Mouse (Mus musculus): ENCODE measurements around the gene Csrp1. TPM values are rescaled to one million over a fixed set of nuclear protein-coding genes. Genes with fewer than 3 reads are reported as not detected.

Csrp1 gene
- total RNA-seq (2014; rRNA removed) (93.1 and 95.2 TPM in 2 replicates), polyA plus RNA-seq (2015; fragmentation: Nextera tagmentation; extraction: Ambion mirVana) (33.0 and 35.2 TPM in 2 replicates)

DNA sequence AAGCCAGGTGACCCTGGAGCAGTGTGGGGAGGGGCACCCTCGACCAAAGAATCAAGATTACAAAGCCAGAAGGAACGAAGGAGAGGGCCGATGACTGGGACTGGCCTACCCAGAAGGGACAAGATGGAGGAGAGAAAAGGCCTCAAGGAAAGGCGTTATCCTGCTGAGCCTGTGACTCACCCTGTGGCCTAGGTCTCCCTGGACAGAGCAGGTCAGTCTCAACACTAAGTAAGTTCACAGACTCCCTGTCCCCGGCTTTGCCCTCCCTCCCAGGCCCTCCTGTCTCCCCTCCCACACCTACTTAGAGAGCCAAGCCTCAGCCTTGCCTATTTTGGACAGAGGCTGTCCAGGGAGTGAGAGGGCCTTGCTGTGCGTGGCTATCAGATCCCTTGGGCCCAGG lies at the start of gene Csrp1:
TSS of gene Csrp1 (plus strand) at position 79 of the 400 bp plus-strand sequence.
- H3K9me3 ChIP-seq (ENCODE audit: low read length): no peaks in the 10 kb centered on the region
- H3K27ac ChIP-seq: no peak within 1 kb of the TSS
- ATAC-seq (peak; percentile 27; the same call in 1 of the 2 replicates), DNase-seq (ENCODE audit: low spot score) (no peak)
- H3K9ac ChIP-seq (replicated peaks; ENCODE audit: low read length): no peak within 1 kb of the TSS
- H3K4me3 ChIP-seq (ENCODE audit: low read length): no peak within 1 kb of the TSS
- H3K4me1 ChIP-seq (ENCODE audit: insufficient read depth, low read length): no peaks in the 10 kb centered on the region
- H3K4me2 ChIP-seq (ENCODE audit: low read depth, low read length): no peak within 1 kb of the TSS
- no peaks in the 10 kb centered on the region for H3K36me3 ChIP-seq (ENCODE audit: insufficient read depth, low read length)
- TF ChIP-seq CTCF (IDR thresholded peaks at IDR 0.05; ENCODE audit: low read depth): no peak
- no peaks in the 10 kb centered on the region for H3K27me3 ChIP-seq (ENCODE audit: insufficient read depth, low read length)
- 74% methylated on average over 6 of the region's 6 CpGs for WGBS

DNA sequence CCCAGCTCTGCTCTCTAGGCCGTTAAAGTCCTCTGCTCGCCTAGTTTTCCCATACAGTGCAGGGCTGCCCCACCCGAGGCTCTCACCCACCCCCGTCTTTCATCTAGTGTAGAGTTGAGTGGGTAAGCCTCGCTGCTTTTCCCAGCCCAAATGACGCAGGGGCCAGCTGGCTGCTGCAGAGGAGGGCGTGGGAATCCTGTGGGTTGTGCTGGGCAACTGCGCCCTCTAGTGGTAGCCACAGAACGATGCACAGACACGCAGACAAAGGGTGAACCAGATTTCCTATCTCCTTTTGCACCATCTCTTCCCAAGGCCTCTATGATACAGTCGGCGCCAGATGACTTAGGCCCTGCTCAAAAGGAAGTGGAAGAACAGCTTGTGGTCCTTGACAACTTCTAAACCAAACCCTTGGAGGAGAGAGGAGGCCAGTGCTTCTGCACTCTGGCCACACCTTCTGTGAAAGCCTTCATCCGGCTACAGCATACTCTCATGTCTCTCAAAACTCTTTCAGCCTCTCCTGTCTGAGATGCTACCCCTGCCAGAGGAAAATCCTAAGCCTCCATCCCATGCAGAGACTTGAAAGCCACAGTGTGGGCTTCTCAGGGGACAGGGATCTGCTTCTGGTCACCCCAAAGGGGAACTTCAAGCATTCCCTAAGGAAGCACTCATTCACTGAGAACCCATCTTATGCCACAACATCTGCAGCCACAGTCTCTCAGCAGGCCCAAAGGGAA lies 49.3 kb upstream of the Csrp1 start:
- peak; percentile 100 for TF ChIP-seq CTCF (IDR thresholded peaks at IDR 0.05; ENCODE audit: low read depth)
- Histone ChIP-seq H3K4me3 (ENCODE audit: low read length) (no peak overlapping the region), H3K9ac (replicated peaks; ENCODE audit: low read length) (peak overlapping the region; percentile 24; the same call in 1 of the 2 replicates), H3K27me3 (ENCODE audit: insufficient read depth, low read length) (no peaks in the 10 kb centered on the region), H3K4me1 (ENCODE audit: insufficient read depth, low read length) (peaks cover 27% of the 10 kb centered on the region), H3K9me3 (ENCODE audit: low read length) (no peaks in the 10 kb centered on the region), H3K4me2 (ENCODE audit: low read depth, low read length) (peak overlapping the region; percentile 47), H3K36me3 (ENCODE audit: insufficient read depth, low read length) (no peaks in the 10 kb centered on the region), H3K27ac (peak overlapping the region; percentile 62; the same call in 1 of the 2 replicates)
- 8% methylated on average over 13 of the region's 13 CpGs for WGBS
- ATAC-seq: peak; percentile 88
- peak; percentile 94 for DNase-seq (ENCODE audit: low spot score)

DNA sequence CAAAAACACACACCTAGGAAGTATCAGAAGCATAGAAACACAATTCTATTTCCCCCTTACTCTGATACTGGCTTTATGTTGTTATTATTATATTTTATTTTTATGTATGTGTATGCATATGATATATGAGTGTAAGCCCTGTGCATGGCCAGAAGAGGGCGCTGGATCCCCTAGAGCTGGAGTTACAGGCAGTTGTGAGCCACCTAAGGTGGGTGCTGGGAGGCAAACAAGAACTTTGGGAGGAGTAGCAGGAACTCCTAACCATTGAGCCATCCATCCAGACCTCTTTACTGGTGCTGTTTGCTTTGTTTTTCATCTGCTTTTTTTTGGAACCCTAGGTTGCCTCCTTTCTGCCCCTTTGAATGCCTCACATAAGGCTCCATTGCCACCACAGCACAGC lies 48.5 kb upstream of the Csrp1 start:
- TF ChIP-seq CTCF (IDR thresholded peaks at IDR 0.05; ENCODE audit: low read depth): peak; percentile 59
- Histone ChIP-seq H3K4me3 (ENCODE audit: low read length) (no peak overlapping the region), H3K36me3 (ENCODE audit: insufficient read depth, low read length) (no peaks in the 10 kb centered on the region), H3K27me3 (ENCODE audit: insufficient read depth, low read length) (no peaks in the 10 kb centered on the region), H3K4me1 (ENCODE audit: insufficient read depth, low read length) (peaks cover 27% of the 10 kb centered on the region), H3K9ac (replicated peaks; ENCODE audit: low read length) (no peak overlapping the region), H3K4me2 (ENCODE audit: low read depth, low read length) (no peak overlapping the region), H3K9me3 (ENCODE audit: low read length) (no peaks in the 10 kb centered on the region), H3K27ac (no peak overlapping the region)
- ATAC-seq (no peak), DNase-seq (ENCODE audit: low spot score) (no peak)
- 22% methylated on average over 1 of the region's 1 CpGs for WGBS

DNA sequence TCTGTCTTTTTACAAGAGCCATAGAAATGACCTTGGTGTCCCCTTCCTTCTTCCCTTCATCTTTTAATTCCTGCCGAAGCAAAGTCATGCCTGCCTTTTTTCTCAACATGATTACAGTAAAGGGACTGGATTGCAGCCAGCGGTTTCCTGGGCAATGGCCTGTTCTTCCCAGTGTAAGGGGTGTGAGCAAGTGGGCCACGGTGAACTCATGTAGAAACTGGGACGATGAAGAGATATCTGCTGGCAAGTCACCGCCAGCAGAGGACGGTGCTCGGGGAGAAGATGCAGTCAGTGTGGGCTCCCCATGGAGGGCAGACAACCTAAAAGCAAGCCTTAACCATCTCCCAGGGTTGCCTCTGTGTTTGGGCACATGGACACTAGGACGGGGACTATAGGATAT lies 47.9 kb upstream of the Csrp1 start:
- Histone ChIP-seq H3K4me1 (ENCODE audit: insufficient read depth, low read length) (peaks cover 27% of the 10 kb centered on the region), H3K27me3 (ENCODE audit: insufficient read depth, low read length) (no peaks in the 10 kb centered on the region), H3K9me3 (ENCODE audit: low read length) (no peaks in the 10 kb centered on the region), H3K4me3 (ENCODE audit: low read length) (no peak overlapping the region), H3K27ac (no peak overlapping the region), H3K36me3 (ENCODE audit: insufficient read depth, low read length) (no peaks in the 10 kb centered on the region), H3K4me2 (ENCODE audit: low read depth, low read length) (no peak overlapping the region), H3K9ac (replicated peaks; ENCODE audit: low read length) (no peak overlapping the region)
- DNase-seq (ENCODE audit: low spot score): peak; percentile 51
- peak; percentile 24; the same call in 1 of the 2 replicates for TF ChIP-seq CTCF (IDR thresholded peaks at IDR 0.05; ENCODE audit: low read depth)
- ATAC-seq: no peak
- WGBS: 32% methylated on average over 8 of the region's 8 CpGs

- ATAC-seq: no peak
- H3K36me3 ChIP-seq (ENCODE audit: insufficient read depth, low read length): no peaks in the 10 kb centered on the region
- H3K9me3 ChIP-seq (ENCODE audit: low read length): no peaks in the 10 kb centered on the region
- H3K27me3 ChIP-seq (ENCODE audit: insufficient read depth, low read length): no peaks in the 10 kb centered on the region
- WGBS: 72% methylated on average over 4 of the region's 4 CpGs
- no peak for DNase-seq (ENCODE audit: low spot score)
- H3K9ac ChIP-seq (replicated peaks; ENCODE audit: low read length): no peak overlapping the region
- TF ChIP-seq CTCF (IDR thresholded peaks at IDR 0.05; ENCODE audit: low read depth): no peak
- no peak overlapping the region for H3K4me2 ChIP-seq (ENCODE audit: low read depth, low read length)
- no peak overlapping the region for H3K27ac ChIP-seq
- no peak overlapping the region for H3K4me3 ChIP-seq (ENCODE audit: low read length)
- H3K4me1 ChIP-seq (ENCODE audit: insufficient read depth, low read length): peaks cover 27% of the 10 kb centered on the region
Observed at GRCm38 (mm10) chr1:135672374-135672773, 47.5 kb upstream of the Csrp1 start.

GRCm38 (mm10) chr1:135673423-135673822 lies 46.4 kb upstream of the Csrp1 start:
- WGBS: 78% methylated on average over 14 of the region's 14 CpGs
- no peak for ATAC-seq

More at GRCm38 (mm10) chr1:135673423-135673822, 46.4 kb upstream of the Csrp1 start:
- DNase-seq (ENCODE audit: low spot score): no peak
- Histone ChIP-seq H3K27ac (no peak overlapping the region), H3K4me1 (ENCODE audit: insufficient read depth, low read length) (peaks cover 27% of the 10 kb centered on the region), H3K9me3 (ENCODE audit: low read length) (no peaks in the 10 kb centered on the region), H3K4me2 (ENCODE audit: low read depth, low read length) (no peak overlapping the region), H3K36me3 (ENCODE audit: insufficient read depth, low read length) (no peaks in the 10 kb centered on the region), H3K27me3 (ENCODE audit: insufficient read depth, low read length) (no peaks in the 10 kb centered on the region), H3K9ac (replicated peaks; ENCODE audit: low read length) (no peak overlapping the region), H3K4me3 (ENCODE audit: low read length) (no peak overlapping the region)
- TF ChIP-seq CTCF (IDR thresholded peaks at IDR 0.05; ENCODE audit: low read depth): no peak

Measured in hindbrain, postnatal 0 days (tissue).